Mouse (Mus musculus) C2C12 (cell line): ENCODE results near the gene Tas2r118.

Experiments
- CEBPB ChIP-seq: IDR thresholded peaks from one replicate; pipeline ENCODE4 v1.6.1; 2011; ENCODE audit warnings: low read depth, mild to moderate bottlenecking, control low read depth, moderate library complexity
- CTCF ChIP-seq: IDR thresholded peaks from one replicate; pipeline ENCODE4 v1.5.1; 2011; ENCODE audit not compliant: control insufficient read depth, insufficient read depth, insufficient read length
- FOSL1 ChIP-seq: IDR thresholded peaks from one replicate; pipeline ENCODE4 v1.8.0; 2011; ENCODE audit warnings: mild to moderate bottlenecking, low read length; ENCODE audit not compliant: poor library complexity, insufficient read depth, severe bottlenecking
- MAX ChIP-seq: IDR thresholded peaks from one replicate; pipeline ENCODE4 v1.6.1; 2011; ENCODE audit warnings: mild to moderate bottlenecking, control low read depth
- MYOD1 ChIP-seq: IDR thresholded peaks from one replicate; pipeline ENCODE4 v1.6.1; 2011; ENCODE audit warnings: low read depth; ENCODE audit not compliant: control insufficient read depth, insufficient read length
- MYOG ChIP-seq: IDR thresholded peaks from one replicate; pipeline ENCODE4 v1.6.1; 2011; ENCODE audit not compliant: control insufficient read depth, insufficient read length; ENCODE audit errors: extremely low read depth
- USF1 ChIP-seq: IDR thresholded peaks from one replicate; pipeline ENCODE4 v1.6.1; 2011; ENCODE audit warnings: low read depth, mild to moderate bottlenecking, control low read depth, moderate library complexity

DNA sequence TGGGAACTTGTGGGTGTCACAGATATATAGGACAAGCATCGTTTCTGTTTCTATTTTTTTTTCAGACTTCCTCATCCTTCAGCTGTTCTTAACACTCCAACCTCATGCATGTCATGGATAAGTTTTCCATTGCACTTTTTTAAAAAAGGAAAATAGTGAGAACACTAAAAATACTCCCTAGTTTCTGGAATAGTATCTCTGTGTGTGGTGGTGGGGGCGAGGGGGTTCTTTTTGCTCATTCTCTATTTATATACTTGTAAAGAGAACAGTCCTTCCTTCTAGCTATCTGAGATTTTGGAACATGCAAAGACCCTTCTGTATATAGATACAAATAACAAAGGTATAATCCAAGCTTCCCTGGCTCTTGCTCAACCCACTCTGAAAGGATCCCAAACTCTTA, 2.9 kb downstream of the Tas2r118 start:
- TF ChIP-seq CTCF (no peak), USF1 (no peak), MAX (no peak), MYOD1 (no peak), MYOG (no peak), FOSL1 (no peak), CEBPB (no peak)
